Mouse (Mus musculus): ENCODE data around the gene Aak1. TPM values are rescaled to one million over a fixed set of nuclear protein-coding genes. Genes with fewer than 3 reads are reported as not detected.
"Not testable (repeated sequence)": the region's sequence is repeated elsewhere in the genome, so short reads cannot be mapped to it uniquely, and the experiment has no call there.

Gene Aak1
- polyA plus RNA-seq, 1 experiment = 17.8 TPM

DNA sequence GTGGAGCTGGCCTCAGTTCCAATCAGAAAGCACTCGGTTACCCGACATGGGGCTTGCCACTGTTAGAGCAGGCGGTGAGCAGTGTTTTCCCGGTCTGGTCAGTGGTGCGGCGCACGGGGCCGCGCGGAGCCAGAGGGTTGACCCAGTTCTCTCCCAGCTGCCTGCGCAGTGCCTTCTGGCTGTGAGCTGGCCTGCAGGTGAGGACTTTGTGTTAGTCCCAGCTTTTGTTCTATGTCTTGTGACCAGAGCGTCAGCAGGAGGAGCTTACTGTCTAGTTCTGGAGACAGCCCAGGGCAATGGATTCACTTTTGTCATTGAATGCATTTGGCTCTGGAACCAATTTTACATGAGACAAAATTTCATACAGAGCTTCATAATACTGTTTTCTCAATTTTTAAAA is 172.5 kb downstream of the Aak1 start:
- DNase-seq (ENCODE audit: low read depth) = no peak

GRCm38 (mm10) chr6:87026980-87027379 is 177.7 kb downstream of the Aak1 start:
- peak; percentile 70 for DNase-seq (ENCODE audit: low read depth)

DNA sequence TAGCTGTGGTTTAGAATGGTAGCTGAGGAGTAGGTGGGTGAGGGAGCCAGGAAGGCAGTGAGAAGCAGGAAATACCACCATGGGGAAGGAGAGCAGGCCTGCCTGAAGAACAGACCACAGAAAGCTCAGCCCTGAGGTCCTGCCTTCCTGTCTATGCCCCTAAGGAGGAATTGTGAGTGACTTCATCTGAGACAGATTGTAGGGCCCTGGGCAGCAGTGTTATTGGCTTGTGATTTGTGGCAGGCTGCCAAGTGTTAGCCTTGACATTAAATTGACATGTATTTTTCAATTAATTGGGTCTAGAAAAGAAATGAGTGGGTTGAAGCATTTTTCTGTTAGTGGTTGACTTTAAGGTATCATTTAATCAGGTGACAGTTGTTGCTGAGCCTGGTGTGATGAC is 179.6 kb downstream of the Aak1 start:
- no peak for DNase-seq (ENCODE audit: low read depth)

DNA sequence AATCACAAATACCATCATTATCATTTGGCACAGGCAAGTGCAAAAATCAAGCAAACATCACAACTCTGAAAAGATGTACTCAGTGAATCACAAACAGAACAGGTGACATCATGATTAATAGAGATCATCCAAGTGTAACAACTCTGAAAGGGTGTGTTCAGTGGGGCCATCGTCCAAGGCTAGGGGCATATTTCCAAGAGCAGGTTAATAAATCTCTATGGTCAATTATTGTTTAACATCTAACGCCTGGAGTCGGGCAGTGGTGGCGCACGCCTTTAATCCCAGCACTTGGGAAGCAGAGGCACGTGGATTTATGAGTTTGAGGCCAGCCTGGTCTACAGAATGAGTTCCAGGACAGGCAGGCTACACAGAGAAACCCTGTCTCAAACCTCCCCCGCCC is 182.0 kb downstream of the Aak1 start:
- not testable (repeated sequence) for DNase-seq (ENCODE audit: low read depth)

- DNase-seq (ENCODE audit: low read depth) = no peak
These were observed 183.1 kb downstream of the Aak1 start for GRCm38 (mm10) chr6:87032401-87032800.

DNA sequence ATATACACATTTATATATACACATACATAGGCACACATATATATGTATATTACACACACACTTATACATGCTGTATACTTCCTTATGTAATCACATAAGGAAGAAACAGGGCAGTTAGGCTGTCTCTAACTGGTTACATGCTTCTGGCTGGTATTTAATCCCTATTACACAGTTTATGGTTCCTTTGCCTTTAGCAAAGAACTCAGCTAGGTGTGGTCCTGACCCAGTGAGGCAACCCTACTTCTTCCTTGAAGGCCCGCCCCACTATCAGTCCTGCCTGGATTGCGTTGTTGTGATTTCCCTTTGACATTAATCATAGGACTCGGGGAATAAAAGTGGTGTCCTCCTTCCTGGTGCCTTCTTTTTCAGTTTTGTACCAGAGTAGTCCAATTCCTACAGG is 185.1 kb downstream of the Aak1 start:
- peak; percentile 14 for DNase-seq (ENCODE audit: low read depth)

- DNase-seq (ENCODE audit: low read depth) = no peak
These were observed 188.7 kb downstream of the Aak1 start for GRCm38 (mm10) chr6:87037826-87038620.

- DNase-seq (ENCODE audit: low read depth) = no peak
These were observed 189.8 kb downstream of the Aak1 start for GRCm38 (mm10) chr6:87039161-87039560.

DNA sequence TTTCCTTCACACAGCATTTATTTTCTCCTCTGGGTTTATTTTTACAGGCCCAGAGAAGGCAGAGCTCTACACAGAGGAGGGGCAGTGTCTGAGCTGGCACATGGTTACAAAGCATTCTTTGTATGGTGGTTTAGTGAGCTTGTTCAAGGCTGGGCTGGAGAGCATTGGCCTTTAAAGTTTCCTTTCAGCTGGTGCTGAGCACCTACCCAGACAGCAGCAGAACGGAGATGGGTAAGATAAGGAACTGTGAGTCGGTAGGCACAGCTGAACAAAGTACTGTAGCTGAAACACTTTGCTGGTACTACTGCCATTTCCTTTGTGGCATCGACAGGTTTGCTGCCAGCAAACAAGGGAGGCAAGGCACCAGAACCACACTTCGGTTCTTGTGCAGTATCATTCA is 191.7 kb downstream of the Aak1 start:
- no peak for DNase-seq (ENCODE audit: low read depth)

GRCm38 (mm10) chr6:87041431-87041830 is 192.1 kb downstream of the Aak1 start:
- no peak for DNase-seq (ENCODE audit: low read depth)

- DNase-seq (ENCODE audit: low read depth) = no peak
These were observed 192.7 kb downstream of the Aak1 start for GRCm38 (mm10) chr6:87042004-87042336.

DNA sequence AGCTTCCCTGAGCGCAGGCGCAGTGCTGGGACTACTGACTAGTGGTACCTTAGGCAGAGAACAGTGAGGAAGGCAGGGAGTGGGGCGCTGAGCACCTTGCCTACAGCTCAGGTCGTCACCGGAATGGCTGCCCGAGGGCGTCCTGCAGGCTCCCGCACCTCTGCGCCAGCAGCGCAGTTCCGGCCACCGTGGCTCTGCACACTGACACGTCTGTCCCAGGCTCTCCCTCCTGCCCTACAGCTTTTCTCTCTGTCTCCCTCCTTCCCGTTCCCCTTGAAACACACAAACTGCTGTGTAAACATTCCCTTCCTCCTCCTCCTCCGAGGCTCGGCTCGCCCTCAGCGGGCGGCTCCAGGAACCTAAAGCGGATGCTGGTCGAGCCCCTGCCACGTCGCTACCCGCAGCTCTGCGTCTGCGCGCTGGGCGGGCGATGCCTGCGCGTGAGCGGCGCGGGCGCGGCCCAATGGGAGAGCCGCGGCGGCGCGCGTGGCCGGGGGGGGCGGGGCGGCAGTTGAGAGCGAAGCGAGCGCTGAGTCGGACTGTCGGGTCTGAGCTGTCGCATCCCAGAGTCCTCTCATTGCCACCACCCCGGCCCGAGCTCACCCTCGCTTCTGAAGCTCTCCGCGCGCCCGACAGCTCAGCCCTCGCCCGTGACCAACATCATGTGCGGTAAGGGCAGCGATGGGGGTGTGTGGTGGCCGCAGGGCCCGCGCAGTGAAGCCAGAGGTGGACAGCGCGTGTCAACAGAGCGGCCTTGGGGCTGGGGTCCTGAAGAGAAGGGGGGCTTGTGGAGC is 193.2 kb downstream of the Aak1 start, which contains the start of gene Gfpt1:
Gene Gfpt1 (plus strand): TSS at position 510 of the 794 bp plus-strand sequence.
- no peak for DNase-seq (ENCODE audit: low read depth)

DNA sequence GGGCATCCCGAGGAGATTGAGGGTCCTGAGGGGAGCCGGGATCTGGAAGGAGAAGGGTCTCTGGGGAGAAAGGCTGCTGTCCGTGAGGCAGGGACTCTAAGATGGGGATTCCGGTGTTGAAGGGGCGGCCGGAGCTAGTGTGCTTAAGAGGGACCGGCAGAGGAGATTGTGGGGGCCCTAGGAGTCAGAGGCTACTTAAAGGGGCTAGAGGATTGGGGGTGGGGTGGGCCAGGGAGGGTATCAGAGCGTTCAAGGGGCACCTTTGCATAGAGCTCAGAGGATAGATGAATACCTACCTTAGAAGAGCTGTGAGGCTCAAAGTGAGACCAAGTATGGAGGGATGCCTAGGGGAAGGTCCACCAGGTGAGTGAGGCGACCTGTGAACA is 193.8 kb downstream of the Aak1 start:
- no peak for DNase-seq (ENCODE audit: low read depth)

GRCm38 (mm10) chr6:87044895-87045294 is 195.6 kb downstream of the Aak1 start:
- no peak for DNase-seq (ENCODE audit: low read depth)

- no peak for DNase-seq (ENCODE audit: low read depth)
These were observed 196.2 kb downstream of the Aak1 start for GRCm38 (mm10) chr6:87045507-87045906.

GRCm38 (mm10) chr6:87048712-87049111 is 199.4 kb downstream of the Aak1 start:
- DNase-seq (ENCODE audit: low read depth) = not testable (repeated sequence)

DNA sequence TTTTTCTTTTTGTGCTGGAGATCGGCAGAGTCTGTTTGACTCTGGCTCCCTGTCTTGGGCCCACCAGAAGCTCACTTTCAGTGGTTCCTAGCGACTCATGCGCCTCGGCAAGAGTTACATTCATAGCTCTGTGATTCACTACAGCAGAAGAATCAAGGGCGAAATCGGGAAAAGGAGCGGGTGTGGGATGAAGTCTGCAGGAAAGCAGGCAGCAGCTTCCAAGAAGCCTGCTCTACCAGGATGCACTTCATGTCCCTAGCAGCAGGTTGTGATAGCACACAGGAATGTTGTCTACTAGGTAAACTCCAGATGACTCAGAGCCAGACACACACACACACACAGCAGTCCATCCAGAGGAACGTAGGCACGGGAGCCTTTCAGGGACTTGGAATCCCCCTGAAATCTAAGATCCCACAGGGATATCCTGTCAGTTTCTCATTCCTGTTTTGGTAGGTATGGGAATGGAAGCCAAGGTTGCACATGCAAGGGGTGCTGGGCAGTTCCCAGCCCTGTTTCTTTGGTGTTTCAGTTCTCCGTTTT is 202.6 kb downstream of the Aak1 start:
- no peak for DNase-seq (ENCODE audit: low read depth)

Other genes starting within 250 kb of the Aak1 start
- gene Asprv1, start 221.4 kb upstream of the Aak1 start, polyA plus RNA-seq (2012; rRNA removed) = 0.13 and 0.38 TPM in 2 replicates
- 6.9 and 7.0 TPM in 2 replicates for gene Mxd1, start 180.4 kb upstream of the Aak1 start, polyA plus RNA-seq (2012; rRNA removed)
- gene Snrnp27, start 165.0 kb upstream of the Aak1 start, polyA plus RNA-seq (2012; rRNA removed) = 10.1 and 13.7 TPM in 2 replicates
- 10.5 and 13.7 TPM in 2 replicates for gene Gmcl1, start 116.1 kb upstream of the Aak1 start, polyA plus RNA-seq (2012; rRNA removed)
- 44.4 and 60.3 TPM in 2 replicates for gene Anxa4, start 55.9 kb upstream of the Aak1 start, polyA plus RNA-seq (2012; rRNA removed)
- gene Nfu1, start 159.7 kb downstream of the Aak1 start, polyA plus RNA-seq (2012; rRNA removed) = 60.8 and 65.8 TPM in 2 replicates
- gene Gfpt1, start 193.3 kb downstream of the Aak1 start, polyA plus RNA-seq (2012; rRNA removed) = 20.4 and 24.1 TPM in 2 replicates

Data from gonadal fat pad, adult 2 months (tissue).